Mouse (Mus musculus): ENCODE measurements around the gene Olfr1381. TPM values are rescaled to one million over a fixed set of nuclear protein-coding genes. Genes with fewer than 3 reads are reported as not detected.

Olfr1381 gene
- not detected in 2 replicates for polyA plus RNA-seq (2015; fragmentation: Nextera tagmentation; extraction: Ambion mirVana)

DNA sequence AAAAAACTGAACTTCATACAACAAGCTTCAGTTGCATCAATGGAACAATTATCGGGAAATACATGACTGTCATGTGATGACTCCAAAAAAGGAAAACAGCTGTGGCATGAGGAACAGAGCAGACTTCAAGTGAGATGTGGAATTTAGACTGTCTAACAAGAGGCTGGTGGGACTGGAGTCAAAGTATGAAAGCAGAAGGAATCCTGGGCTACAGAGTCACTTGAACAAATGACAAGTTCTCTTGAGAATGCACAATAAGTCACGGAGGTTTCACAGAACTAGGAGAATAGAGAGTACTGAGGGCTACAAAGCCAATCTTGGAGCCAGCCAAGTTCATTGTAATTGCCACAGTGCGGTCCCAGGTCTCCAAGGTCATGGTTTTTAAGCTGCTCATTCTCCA, at the start of gene Olfr1381:
Gene Olfr1381 (plus strand): TSS at position 301 of the 400 bp plus-strand sequence.

DNA sequence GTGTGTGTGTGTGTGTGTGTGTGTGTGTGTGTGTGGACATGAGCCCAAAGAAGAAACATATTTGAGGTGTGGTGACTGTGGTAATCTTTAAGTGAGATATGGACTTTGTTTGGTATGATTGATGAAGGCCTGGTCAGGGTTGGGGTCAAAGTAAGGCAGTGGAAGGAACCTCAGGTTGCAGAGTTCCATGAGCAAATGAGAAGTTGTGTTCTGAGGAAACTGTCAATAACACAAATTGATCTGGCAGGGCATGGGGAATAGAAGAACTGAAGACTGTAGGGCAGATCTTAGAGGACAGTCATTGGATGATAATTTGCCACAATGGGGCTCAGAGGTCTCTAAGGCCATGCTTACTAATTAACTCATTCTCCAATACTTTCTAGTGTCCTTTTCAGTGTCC, 23.9 kb upstream of the Olfr1381 start, which contains the start of gene Olfr1383:
Gene Olfr1383 (plus strand): TSS at position 301 of the 400 bp plus-strand sequence.

DNA sequence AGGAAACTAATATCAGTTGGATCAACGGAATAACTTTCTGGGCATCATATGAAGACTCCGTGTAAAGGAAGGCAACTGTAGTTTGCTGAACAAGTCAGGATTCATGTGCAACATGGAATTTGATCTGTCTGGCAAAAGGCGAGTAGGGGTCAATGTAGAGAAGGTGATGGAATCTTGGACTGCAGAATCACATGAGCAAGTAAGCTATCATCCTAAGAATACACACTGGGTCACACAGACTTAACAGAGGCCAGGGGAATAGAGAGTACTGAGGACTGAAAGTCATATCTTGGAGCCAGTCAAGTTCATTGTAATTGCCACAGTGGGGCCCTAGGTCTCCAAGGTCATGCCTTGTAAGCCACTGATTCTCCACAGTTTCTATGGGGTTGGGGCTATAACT, 15.3 kb upstream of the Olfr1381 start, which contains the start of gene Olfr1382:
Gene Olfr1382 (plus strand): TSS at position 301 of the 400 bp plus-strand sequence.

DNA sequence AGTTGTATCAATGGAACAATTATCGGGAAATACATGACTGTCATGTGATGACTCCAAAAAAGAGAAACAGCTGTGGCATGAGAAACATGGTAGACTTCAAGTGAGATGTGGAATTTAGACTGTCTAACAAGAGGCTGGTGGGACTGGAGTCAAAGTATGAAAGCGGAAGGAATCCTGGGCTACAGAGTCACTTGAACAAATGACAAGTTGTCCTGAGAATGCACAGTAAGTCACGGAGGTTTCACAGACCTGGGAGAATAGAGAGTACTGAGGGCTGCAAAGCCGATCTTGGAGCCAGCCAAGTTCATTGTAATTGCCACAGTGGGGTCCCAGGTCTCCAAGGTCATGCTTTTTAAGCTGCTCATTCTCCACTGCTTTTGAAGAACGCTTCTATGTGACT, 13.3 kb downstream of the Olfr1381 start, which contains the start of gene Olfr1380:
Gene Olfr1380 (plus strand): TSS at position 301 of the 400 bp plus-strand sequence.

Other genes with a start within 250 kb of the Olfr1381 start
- not detected in 2 replicates for gene Olfr10, start 238.7 kb upstream of the Olfr1381 start, polyA plus RNA-seq (2015; fragmentation: Nextera tagmentation; extraction: Ambion mirVana)
- gene Olfr1391, start 220.7 kb upstream of the Olfr1381 start, polyA plus RNA-seq (2015; fragmentation: Nextera tagmentation; extraction: Ambion mirVana) = not detected in 2 replicates
- not detected in 2 replicates for gene Olfr1390, start 208.3 kb upstream of the Olfr1381 start, polyA plus RNA-seq (2015; fragmentation: Nextera tagmentation; extraction: Ambion mirVana)
- not detected in 2 replicates for gene Olfr1389, start 120.4 kb upstream of the Olfr1381 start, polyA plus RNA-seq (2015; fragmentation: Nextera tagmentation; extraction: Ambion mirVana)
- 0.04 TPM in 1 of 2 replicates, not detected in the other for gene Olfr1388, start 106.8 kb upstream of the Olfr1381 start, polyA plus RNA-seq (2015; fragmentation: Nextera tagmentation; extraction: Ambion mirVana)
- not detected in 2 replicates for gene Olfr1387, start 88.1 kb upstream of the Olfr1381 start, polyA plus RNA-seq (2015; fragmentation: Nextera tagmentation; extraction: Ambion mirVana)
- gene Olfr1386, start 78.4 kb upstream of the Olfr1381 start, polyA plus RNA-seq (2015; fragmentation: Nextera tagmentation; extraction: Ambion mirVana) = not detected in 2 replicates
- not detected in 2 replicates for gene Olfr1385, start 54.4 kb upstream of the Olfr1381 start, polyA plus RNA-seq (2015; fragmentation: Nextera tagmentation; extraction: Ambion mirVana)
- not detected in 2 replicates for gene Olfr1384, start 36.7 kb upstream of the Olfr1381 start, polyA plus RNA-seq (2015; fragmentation: Nextera tagmentation; extraction: Ambion mirVana)
- gene Olfr1383, start 23.8 kb upstream of the Olfr1381 start, polyA plus RNA-seq (2015; fragmentation: Nextera tagmentation; extraction: Ambion mirVana) = not detected in 2 replicates
- gene Olfr1382, start 15.2 kb upstream of the Olfr1381 start, polyA plus RNA-seq (2015; fragmentation: Nextera tagmentation; extraction: Ambion mirVana) = not detected in 2 replicates
- not detected in 2 replicates for gene Olfr1380, start 13.4 kb downstream of the Olfr1381 start, polyA plus RNA-seq (2015; fragmentation: Nextera tagmentation; extraction: Ambion mirVana)
- 3.2 and 4.3 TPM in 2 replicates for gene Flt4, start 65.8 kb downstream of the Olfr1381 start, polyA plus RNA-seq (2015; fragmentation: Nextera tagmentation; extraction: Ambion mirVana)
- gene Scgb3a1, start 120.2 kb downstream of the Olfr1381 start, polyA plus RNA-seq (2015; fragmentation: Nextera tagmentation; extraction: Ambion mirVana) = 0.28 TPM in 1 of 2 replicates, not detected in the other
- gene Cnot6, start 169.3 kb downstream of the Olfr1381 start, polyA plus RNA-seq (2015; fragmentation: Nextera tagmentation; extraction: Ambion mirVana) = 35.8 and 36.3 TPM in 2 replicates